Mouse (Mus musculus) MEL (cell line): ENCODE measurements around the gene Fndc9.

Source experiments
- CHD1 ChIP-seq: IDR thresholded peaks from 2 replicates; pipeline ENCODE4 v1.6.1; 2012; ENCODE audit warnings: low read depth, mild to moderate bottlenecking, inconsistent platforms, low read length, improper control_type of control experiment
- CHD2 ChIP-seq: IDR thresholded peaks from 2 replicates; pipeline ENCODE4 v1.6.1; 2011; ENCODE audit warnings: low read length, improper control_type of control experiment
- CTCF ChIP-seq, 3 experiments: IDR thresholded peaks in 2 of 3; conservative IDR thresholded peaks in 1 of 3; 2 replicates each; pipeline ENCODE4 v1.5.1; 2011 to 2012; ENCODE audit warnings: low read length in 3 of 3, low read depth in 2 of 3, mild to moderate bottlenecking in 2 of 3, improper control_type of control experiment in 1 of 3, inconsistent platforms in 1 of 3, mixed read lengths in 1 of 3, moderate library complexity in 1 of 3; ENCODE audit not compliant: control insufficient read depth in 1 of 3, insufficient read depth in 1 of 3, poor library complexity in 1 of 3, severe bottlenecking in 1 of 3
- EP300 ChIP-seq, 2 experiments: IDR thresholded peaks; 2 replicates each; pipeline ENCODE4 v1.6.1; 2011; ENCODE audit warnings: improper control_type of control experiment in 2 of 2, low read length in 2 of 2, low read depth in 1 of 2, mild to moderate bottlenecking in 1 of 2
- GABPA ChIP-seq: IDR thresholded peaks from 2 replicates; pipeline ENCODE4 v1.6.1; 2012; ENCODE audit warnings: low read depth, mild to moderate bottlenecking, inconsistent platforms, low read length, improper control_type of control experiment, moderate library complexity
- GATA1 ChIP-seq: IDR thresholded peaks from 2 replicates; pipeline ENCODE4 v1.6.1; 2011; ENCODE audit warnings: low read depth, low read length, improper control_type of control experiment
- HCFC1 ChIP-seq: IDR thresholded peaks from 2 replicates; pipeline ENCODE4 v1.6.1; 2012; ENCODE audit warnings: low read depth, mild to moderate bottlenecking, inconsistent platforms, low read length, improper control_type of control experiment, moderate library complexity
- MYC ChIP-seq: IDR thresholded peaks from 2 replicates; pipeline ENCODE4 v1.6.1; 2011; ENCODE audit warnings: low read depth, mild to moderate bottlenecking, low read length, improper control_type of control experiment, moderate library complexity
- NELFE ChIP-seq: IDR thresholded peaks from 2 replicates; pipeline ENCODE4 v1.6.1; 2011; ENCODE audit warnings: low read depth, low read length, improper control_type of control experiment
- POLR2A ChIP-seq, 2 experiments: IDR thresholded peaks; 2 replicates each; pipeline ENCODE4 v1.6.1; 2011 to 2012; ENCODE audit warnings: low read length in 2 of 2, mild to moderate bottlenecking in 2 of 2, control low read depth in 1 of 2, improper control_type of control experiment in 1 of 2, low read depth in 1 of 2, moderate library complexity in 1 of 2; ENCODE audit not compliant: control insufficient read depth in 1 of 2, insufficient read depth in 1 of 2, poor library complexity in 1 of 2
- UBTF ChIP-seq: IDR thresholded peaks from 2 replicates; pipeline ENCODE4 v1.6.1; 2012; ENCODE audit warnings: low read depth, mild to moderate bottlenecking, inconsistent platforms, low read length, improper control_type of control experiment, moderate library complexity, borderline replicate concordance; ENCODE audit not compliant: insufficient read depth
- USF1 ChIP-seq: IDR thresholded peaks from 2 replicates; pipeline ENCODE4 v1.6.1; 2014; ENCODE audit warnings: low read depth, mild to moderate bottlenecking, inconsistent platforms, low read length, improper control_type of control experiment, moderate library complexity
- ZNF384 ChIP-seq: IDR thresholded peaks from 2 replicates; pipeline ENCODE4 v1.6.1; 2012; ENCODE audit warnings: low read depth, mild to moderate bottlenecking, inconsistent platforms, low read length, improper control_type of control experiment

DNA sequence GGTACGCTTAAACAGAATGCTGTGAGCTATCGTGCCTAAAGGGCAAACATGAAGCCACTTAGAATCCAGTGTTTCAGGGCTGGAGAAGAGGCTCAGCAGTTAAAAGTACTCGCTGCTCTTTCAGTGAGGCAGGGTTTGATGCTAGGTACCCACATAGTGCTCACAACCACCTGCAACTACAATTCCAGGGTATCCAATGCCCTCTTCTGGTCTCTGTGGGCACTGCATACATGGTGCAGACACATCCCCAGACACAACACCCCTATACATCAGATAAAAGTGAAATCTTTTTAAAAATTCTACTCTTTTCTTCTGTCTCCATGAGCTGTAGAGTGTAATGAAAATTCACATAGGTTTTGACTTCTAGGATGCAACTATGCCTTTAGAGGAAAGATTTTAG is 38.6 kb downstream of the Fndc9 start:
- TF ChIP-seq CHD2, result no peak
- no peak for TF ChIP-seq EP300 (IDR thresholded peaks at IDR 0.05; ENCODE audit: low read depth in 1 of 2, low read length in 2 of 2)
- peak; percentile 22 to 43 (median 28); a peak in 4 of 6 replicates for TF ChIP-seq CTCF (IDR thresholded peaks at IDR 0.05 in 2 of 3, conservative IDR thresholded peaks at IDR 0.05 in 1 of 3; ENCODE audit: control insufficient read depth in 1 of 3, insufficient read depth in 1 of 3, low read depth in 2 of 3, low read length in 3 of 3, poor library complexity in 1 of 3, severe bottlenecking in 1 of 3)
- no peak for TF ChIP-seq NELFE
- TF ChIP-seq GATA1, result no peak
- no peak for TF ChIP-seq POLR2A (IDR thresholded peaks at IDR 0.05; ENCODE audit: control insufficient read depth in 1 of 2, insufficient read depth in 1 of 2, low read depth in 1 of 2, low read length in 2 of 2, poor library complexity in 1 of 2)
- no peak for TF ChIP-seq UBTF
- TF ChIP-seq CHD1, result no peak
- TF ChIP-seq GABPA, result no peak
- no peak for TF ChIP-seq MYC
- TF ChIP-seq ZNF384, result no peak
- TF ChIP-seq HCFC1, result no peak
- TF ChIP-seq USF1, result no peak
